Mouse (Mus musculus) central nervous system, embryonic 18 days (tissue): ENCODE data around the gene Snap25. TPM values are rescaled to one million over a fixed set of nuclear protein-coding genes. Genes with fewer than 3 reads are reported as not detected.

Experiments used
- polyA plus RNA-seq: library from polyadenylated mRNA; depleted of rRNA; stranded (reverse); fragments of >200 nt; gene quantifications from 2 replicates; pipeline ENCODE4 v1.2.3, GENCODE M21; 2012; rRNA removed

Gene Snap25
- polyA plus RNA-seq, result 281 and 284 TPM in 2 replicates

DNA sequence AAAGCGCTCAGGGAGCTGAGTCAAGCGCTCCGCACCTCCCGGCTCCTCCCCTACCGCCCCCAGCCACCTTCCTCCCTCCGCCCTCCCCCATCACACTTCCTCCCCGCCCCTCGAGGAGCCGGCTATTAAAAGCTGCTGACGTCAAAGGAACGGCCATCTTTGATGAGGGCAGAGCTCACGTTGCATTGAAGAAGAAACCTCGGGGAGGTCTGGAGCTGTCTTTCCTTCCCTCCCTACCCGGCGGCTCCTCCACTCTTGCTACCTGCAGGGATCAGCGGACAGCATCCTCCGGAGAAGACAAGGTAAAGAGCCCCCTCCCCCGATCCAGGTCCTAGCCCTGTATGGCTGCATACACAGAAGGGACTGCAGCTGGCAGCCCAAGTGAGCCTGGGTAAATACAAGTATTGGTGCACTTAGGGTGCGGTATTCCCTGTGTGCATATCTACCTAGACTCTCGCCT is at the start of gene Snap25:
Gene Snap25, plus strand, starts transcription at position 155 of the 460 bp plus-strand sequence.

Other genes with a start within 250 kb of the Snap25 start
- 0.49 and 0.56 TPM in 2 replicates for gene Ankef1, start 211.5 kb upstream of the Snap25 start, polyA plus RNA-seq
- 9.3 TPM in 1 of 2 replicates, not detected in the other for gene AL731706.2, start 172.2 kb downstream of the Snap25 start, polyA plus RNA-seq
- gene Slx4ip, start 177.8 kb downstream of the Snap25 start, polyA plus RNA-seq, result 5.5 and 6.3 TPM in 2 replicates
- 15.7 and 15.8 TPM in 2 replicates for gene AL731706.1, start 177.9 kb downstream of the Snap25 start, polyA plus RNA-seq
- 10.5 and 11.3 TPM in 2 replicates for gene Mkks, start 177.9 kb downstream of the Snap25 start, polyA plus RNA-seq